Mouse (Mus musculus) MEL (cell line): ENCODE data around the gene Nek8.

Experiments used
- MYC ChIP-seq: IDR thresholded peaks from 2 replicates; pipeline ENCODE4 v1.6.1; 2011; ENCODE audit warnings: low read depth, mild to moderate bottlenecking, low read length, improper control_type of control experiment, moderate library complexity
- RAD21 ChIP-seq: IDR thresholded peaks from 2 replicates; pipeline ENCODE4 v1.6.1; 2011; ENCODE audit warnings: mild to moderate bottlenecking, low read depth, low read length, improper control_type of control experiment

GRCm38 (mm10) chr11:78172034-78172747 is 4.3 kb downstream of the Nek8 start:
- TF ChIP-seq MYC: no peak
- TF ChIP-seq RAD21: peak; percentile 26
